Mouse (Mus musculus): ENCODE measurements around the gene Myh13. TPM values are rescaled to one million over a fixed set of nuclear protein-coding genes. Genes with fewer than 3 reads are reported as not detected.

The Myh13 gene
- total RNA-seq (2021): under 1 TPM in 1 of 2 experiments, not detected in 1; 0.05 TPM
- not detected in 2 replicates for polyA plus RNA-seq (2012; rRNA removed)
- long read RNA-seq: 0 reads

GRCm38 (mm10) chr11:67321358-67321757, at the start of gene Myh13:
TSS of gene Myh13 (plus strand) at chr11:67321658.
- 86% methylated on average over 7 of the region's 7 CpGs for WGBS
- no peak for DNase-seq
- TF ChIP-seq EP300 (IDR thresholded peaks at IDR 0.05; ENCODE audit: insufficient read depth, low read depth, low read length) (no peak), CTCF (IDR thresholded peaks at IDR 0.05) (no peak), POLR2A (IDR thresholded peaks at IDR 0.05; ENCODE audit: insufficient read depth, low read depth, low read length) (no peak)
- no peaks in the 10 kb centered on the region; the same call in 1 of the 2 replicates for H3K4me1 ChIP-seq (ENCODE audit: control insufficient read depth, insufficient read depth, low read length)
- H3K4me3 ChIP-seq: no peak within 1 kb of the TSS
- intact Hi-C loops (cut with DNase I): no loop called here
- no peaks in the 10 kb centered on the region for H3K36me3 ChIP-seq (ENCODE audit: control insufficient read depth, insufficient read depth, low read length)
- H3K27me3 ChIP-seq (ENCODE audit: control insufficient read depth, insufficient read depth, low read length): no peaks in the 10 kb centered on the region
- H3K79me2 ChIP-seq (replicated peaks; ENCODE audit: control insufficient read depth, insufficient read depth, low read length): no peaks in the 10 kb centered on the region
- H3K27ac ChIP-seq: no peak within 1 kb of the TSS
- H3K9ac ChIP-seq (ENCODE audit: low read depth, low read length): no peak within 1 kb of the TSS

- DNase-seq: no peak
- no peak within 1 kb of the TSS for H3K27ac ChIP-seq
- H3K36me3 ChIP-seq (ENCODE audit: control insufficient read depth, insufficient read depth, low read length): no peaks in the 10 kb centered on the region
These were observed 44.8 kb upstream of the Myh13 start, which contains the start of gene Myh8 for GRCm38 (mm10) chr11:67276601-67277174. TSS of gene Myh8 (plus strand) at chr11:67277124.

GRCm38 (mm10) chr11:67293440-67293839, 28.0 kb upstream of the Myh13 start:
- no peak overlapping the region for H3K27ac ChIP-seq
- no peaks in the 10 kb centered on the region; the same call in 1 of the 2 replicates for H3K27me3 ChIP-seq (ENCODE audit: control insufficient read depth, insufficient read depth, low read length)
- intact Hi-C loops (cut with DNase I): no loop called here
- no peak for TF ChIP-seq CTCF (IDR thresholded peaks at IDR 0.05)
- WGBS: 76% methylated on average over 1 of the region's 1 CpGs
- H3K4me3 ChIP-seq: no peak overlapping the region
- no peak for DNase-seq
- H3K9ac ChIP-seq (ENCODE audit: low read depth, low read length): no peak overlapping the region
- no peaks in the 10 kb centered on the region for H3K36me3 ChIP-seq (ENCODE audit: control insufficient read depth, insufficient read depth, low read length)
- H3K79me2 ChIP-seq (replicated peaks; ENCODE audit: control insufficient read depth, insufficient read depth, low read length): no peaks in the 10 kb centered on the region
- no peaks in the 10 kb centered on the region for H3K4me1 ChIP-seq (ENCODE audit: control insufficient read depth, insufficient read depth, low read length)

More at GRCm38 (mm10) chr11:67276601-67277174, 44.8 kb upstream of the Myh13 start, which contains the start of gene Myh8:
- no peak within 1 kb of the TSS for H3K9ac ChIP-seq (ENCODE audit: low read depth, low read length)
- WGBS: 58% methylated on average over 10 of the region's 10 CpGs
- no peak within 1 kb of the TSS for H3K4me3 ChIP-seq
- H3K4me1 ChIP-seq (ENCODE audit: control insufficient read depth, insufficient read depth, low read length): no peaks in the 10 kb centered on the region
- H3K27me3 ChIP-seq (ENCODE audit: control insufficient read depth, insufficient read depth, low read length): no peaks in the 10 kb centered on the region
- no peak for TF ChIP-seq EP300 (IDR thresholded peaks at IDR 0.05; ENCODE audit: insufficient read depth, low read depth, low read length)
- no peak for TF ChIP-seq CTCF (IDR thresholded peaks at IDR 0.05)
- no peak for TF ChIP-seq POLR2A (IDR thresholded peaks at IDR 0.05; ENCODE audit: insufficient read depth, low read depth, low read length)
- intact Hi-C loops (cut with DNase I): no loop called here
- H3K79me2 ChIP-seq (replicated peaks; ENCODE audit: control insufficient read depth, insufficient read depth, low read length): no peaks in the 10 kb centered on the region

- Histone ChIP-seq H3K4me1 (ENCODE audit: control insufficient read depth, insufficient read depth, low read length) (no peaks in the 10 kb centered on the region), H3K27ac (no peak overlapping the region), H3K9ac (ENCODE audit: low read depth, low read length) (no peak overlapping the region), H3K36me3 (ENCODE audit: control insufficient read depth, insufficient read depth, low read length) (no peaks in the 10 kb centered on the region), H3K4me3 (no peak overlapping the region), H3K27me3 (ENCODE audit: control insufficient read depth, insufficient read depth, low read length) (no peaks in the 10 kb centered on the region), H3K79me2 (replicated peaks; ENCODE audit: control insufficient read depth, insufficient read depth, low read length) (no peaks in the 10 kb centered on the region)
- intact Hi-C loops (cut with DNase I): no loop called here
- TF ChIP-seq POLR2A (IDR thresholded peaks at IDR 0.05; ENCODE audit: insufficient read depth, low read depth, low read length) (no peak), CTCF (IDR thresholded peaks at IDR 0.05) (no peak), EP300 (IDR thresholded peaks at IDR 0.05; ENCODE audit: insufficient read depth, low read depth, low read length) (no peak)
- 50% methylated on average over 15 of the region's 15 CpGs for WGBS
- no peak for DNase-seq
These were observed 7.6 kb upstream of the Myh13 start for GRCm38 (mm10) chr11:67313733-67314452.

- Histone ChIP-seq H3K36me3 (ENCODE audit: control insufficient read depth, insufficient read depth, low read length) (no peaks in the 10 kb centered on the region), H3K27me3 (ENCODE audit: control insufficient read depth, insufficient read depth, low read length) (no peaks in the 10 kb centered on the region; the same call in 1 of the 2 replicates), H3K4me1 (ENCODE audit: control insufficient read depth, insufficient read depth, low read length) (no peaks in the 10 kb centered on the region), H3K27ac (no peak overlapping the region), H3K9ac (ENCODE audit: low read depth, low read length) (no peak overlapping the region), H3K4me3 (no peak overlapping the region), H3K79me2 (replicated peaks; ENCODE audit: control insufficient read depth, insufficient read depth, low read length) (no peaks in the 10 kb centered on the region)
- TF ChIP-seq POLR2A (IDR thresholded peaks at IDR 0.05; ENCODE audit: insufficient read depth, low read depth, low read length) (no peak), EP300 (IDR thresholded peaks at IDR 0.05; ENCODE audit: insufficient read depth, low read depth, low read length) (no peak), CTCF (IDR thresholded peaks at IDR 0.05) (no peak)
- 65% methylated on average over 2 of the region's 2 CpGs for WGBS
- intact Hi-C loops (cut with DNase I): no loop called here
- no peak for DNase-seq
These were observed 5.1 kb downstream of the Myh13 start for GRCm38 (mm10) chr11:67326536-67326935.

GRCm38 (mm10) chr11:67344556-67344955, 23.1 kb downstream of the Myh13 start:
- Histone ChIP-seq H3K4me3 (no peak overlapping the region), H3K4me1 (ENCODE audit: control insufficient read depth, insufficient read depth, low read length) (no peaks in the 10 kb centered on the region), H3K9ac (ENCODE audit: low read depth, low read length) (no peak overlapping the region), H3K79me2 (replicated peaks; ENCODE audit: control insufficient read depth, insufficient read depth, low read length) (no peaks in the 10 kb centered on the region), H3K36me3 (ENCODE audit: control insufficient read depth, insufficient read depth, low read length) (no peaks in the 10 kb centered on the region), H3K27me3 (ENCODE audit: control insufficient read depth, insufficient read depth, low read length) (no peaks in the 10 kb centered on the region), H3K27ac (no peak overlapping the region)
- 63% methylated on average over 3 of the region's 3 CpGs for WGBS
- DNase-seq: no peak
- no peak for TF ChIP-seq CTCF (IDR thresholded peaks at IDR 0.05)
- TF ChIP-seq POLR2A (IDR thresholded peaks at IDR 0.05; ENCODE audit: insufficient read depth, low read depth, low read length): no peak
- TF ChIP-seq EP300 (IDR thresholded peaks at IDR 0.05; ENCODE audit: insufficient read depth, low read depth, low read length): no peak
- intact Hi-C loops (cut with DNase I): no loop called here
